Mouse (Mus musculus): ENCODE data around the gene Heatr4.

GRCm38 (mm10) chr12:83987583-83988441 lies 3.2 kb upstream of the Heatr4 start, which contains the start of gene Acot2:
- TF ChIP-seq GATA1 (IDR thresholded peaks at IDR 0.05; ENCODE audit: low read length) (no peak), TAL1 (IDR thresholded peaks at IDR 0.05; ENCODE audit: low read length) (no peak)

All from erythroblast, embryonic 14.5 days (primary cell).